Mouse (Mus musculus) adrenal gland, postnatal 14 days (tissue): Measurements from ENCODE around the gene Il4i1. TPM values are rescaled to one million over a fixed set of nuclear protein-coding genes. Genes with fewer than 3 reads are reported as not detected.
"Not testable (repeated sequence)": the region's sequence is repeated elsewhere in the genome, so short reads cannot be mapped to it uniquely, and the experiment has no call there.

Experiments used
- DNase-seq: peaks from one replicate; pipeline ENCODE4 v3.0.0; 2021; ENCODE audit warnings: mixed read lengths
- total RNA-seq: library from RNA; stranded (reverse); gene quantifications from 2 replicates; pipeline ENCODE4 v1.2.3, GENCODE M21; 2021

Gene Il4i1
- total RNA-seq, 1 experiment from 2014 or later = 2.0 TPM

DNA sequence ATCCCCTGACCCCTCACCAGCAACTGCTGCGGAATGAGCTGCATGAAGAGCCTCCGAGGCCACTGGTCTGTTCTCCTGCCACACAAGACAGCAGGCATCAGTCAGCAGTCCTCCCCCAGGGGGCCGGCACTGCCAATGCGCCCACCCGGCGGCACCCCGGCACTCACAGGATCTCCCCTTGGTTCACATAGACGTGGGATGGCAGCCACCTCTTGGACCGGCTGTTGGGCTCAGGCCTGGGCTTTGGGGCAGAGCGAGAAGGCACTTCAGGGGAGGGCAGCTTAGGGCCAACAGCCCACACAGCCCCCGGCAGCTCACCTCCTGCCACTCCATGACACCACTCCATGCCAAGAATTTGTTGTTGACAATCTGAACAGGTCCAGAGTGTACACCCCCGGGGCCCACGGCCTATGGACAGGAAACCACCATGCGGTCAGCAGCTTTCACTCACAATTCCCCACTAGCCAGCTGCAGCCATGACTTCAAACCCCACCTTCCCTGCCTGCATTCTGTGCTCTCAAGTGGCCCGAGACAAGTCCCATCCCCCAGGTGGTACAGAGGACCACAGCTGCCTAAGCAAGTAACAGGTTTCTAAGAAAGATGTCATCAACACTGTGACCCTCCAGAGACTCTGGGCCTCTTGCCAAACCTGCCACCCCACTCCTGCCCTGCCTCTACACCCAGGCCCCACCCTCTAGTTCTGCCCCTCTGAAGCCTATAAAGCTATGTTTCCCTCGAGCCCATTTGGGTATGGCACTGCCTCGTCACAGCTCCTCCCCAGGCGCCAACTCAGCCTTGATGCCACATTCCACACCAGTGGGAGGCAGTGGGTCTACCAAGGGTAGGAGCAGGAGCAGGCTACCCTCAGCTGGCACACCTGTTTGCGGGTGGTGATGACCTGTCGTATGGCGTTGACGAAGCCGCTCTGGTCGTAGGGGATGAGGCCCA lies 48.7 kb downstream of the Il4i1 start:
- no peak for DNase-seq

DNA sequence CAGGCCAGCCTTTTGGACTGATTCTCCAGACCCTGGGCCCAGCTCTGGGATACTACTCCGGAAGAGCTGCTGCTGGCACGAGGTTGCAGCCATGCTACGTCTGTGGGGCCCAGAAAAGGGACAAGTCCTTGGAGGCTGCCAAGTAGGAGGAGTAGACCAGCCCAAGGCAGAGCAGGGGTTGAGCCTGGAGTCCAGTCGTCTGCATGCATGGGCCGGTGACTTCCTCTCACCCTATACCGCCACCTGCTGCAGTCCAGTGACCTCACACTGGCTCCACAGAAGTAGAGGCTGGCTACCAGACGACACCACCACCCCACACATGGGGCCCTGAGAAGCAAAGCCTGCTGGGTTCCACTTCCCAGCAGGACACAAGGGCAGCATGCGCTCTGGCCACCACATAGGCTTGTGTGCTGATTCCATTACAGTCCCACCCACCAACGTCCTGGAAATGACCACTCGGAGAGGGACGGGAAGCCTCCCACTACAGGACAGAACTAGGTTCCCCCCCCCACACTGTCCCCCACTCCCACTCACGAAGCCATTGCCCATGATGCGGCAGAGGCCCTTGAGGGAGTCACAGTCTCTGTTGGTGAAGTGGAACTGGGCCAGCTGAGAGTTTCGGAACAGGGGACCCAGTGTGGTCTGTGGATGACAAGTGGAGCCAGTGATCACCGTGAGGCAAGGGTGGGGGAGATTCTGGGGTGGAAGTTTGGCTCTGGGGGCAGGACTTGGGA lies 50.3 kb downstream of the Il4i1 start:
- DNase-seq = peak; percentile 91

DNA sequence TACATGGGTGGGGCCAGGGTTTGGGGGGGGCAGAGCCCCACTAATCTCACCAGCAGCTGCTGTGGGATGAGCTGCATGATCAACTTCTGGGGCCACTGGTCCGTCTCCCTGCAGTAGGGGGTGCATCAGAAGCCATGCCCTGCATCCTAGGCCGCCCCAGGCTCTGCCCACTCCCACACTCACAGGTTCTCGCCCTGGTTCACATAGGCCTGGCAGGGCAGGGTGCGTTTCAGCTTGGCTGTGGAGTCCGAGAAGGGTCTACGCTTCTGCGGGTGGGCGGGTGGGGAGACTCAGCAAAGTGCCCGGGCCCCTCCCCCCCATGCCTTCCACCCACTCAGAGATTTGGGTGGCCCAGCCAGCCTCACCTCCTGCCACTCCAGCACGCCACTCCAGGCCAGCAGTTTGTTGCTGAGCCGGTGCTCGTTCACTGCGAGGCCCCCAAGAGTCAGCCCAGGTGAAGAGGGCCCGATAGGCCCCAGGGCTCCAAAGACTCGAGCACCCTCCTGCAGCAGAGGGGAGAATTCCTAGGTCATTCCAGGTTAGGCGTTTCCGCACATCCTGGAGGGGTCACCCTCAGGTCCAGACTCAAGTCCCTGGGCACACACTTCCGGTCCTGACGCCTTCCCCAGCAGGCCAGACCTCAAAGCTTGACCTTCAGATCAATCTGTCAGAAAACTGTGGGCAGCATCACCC lies 51.0 kb downstream of the Il4i1 start:
- DNase-seq = no peak

DNA sequence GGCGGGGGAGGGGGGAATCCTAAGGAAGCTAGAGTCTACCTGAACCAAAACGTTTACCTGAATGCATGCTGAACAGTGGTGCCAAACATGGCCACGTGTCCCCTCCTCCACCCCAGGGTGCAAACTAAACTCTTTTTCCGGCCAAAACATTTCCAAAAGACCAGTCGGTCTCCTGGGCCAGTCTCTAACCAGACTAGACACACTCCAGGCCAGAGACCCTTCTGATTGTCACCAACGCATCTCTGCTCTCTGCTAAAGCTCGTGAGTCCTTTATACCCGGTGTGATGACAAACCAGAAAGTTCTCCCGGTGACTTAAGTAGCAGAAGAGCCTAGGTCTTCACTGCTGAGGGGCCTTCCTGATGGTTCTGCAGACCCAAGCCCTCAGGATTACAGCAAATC lies 51.6 kb downstream of the Il4i1 start:
- no peak for DNase-seq

DNA sequence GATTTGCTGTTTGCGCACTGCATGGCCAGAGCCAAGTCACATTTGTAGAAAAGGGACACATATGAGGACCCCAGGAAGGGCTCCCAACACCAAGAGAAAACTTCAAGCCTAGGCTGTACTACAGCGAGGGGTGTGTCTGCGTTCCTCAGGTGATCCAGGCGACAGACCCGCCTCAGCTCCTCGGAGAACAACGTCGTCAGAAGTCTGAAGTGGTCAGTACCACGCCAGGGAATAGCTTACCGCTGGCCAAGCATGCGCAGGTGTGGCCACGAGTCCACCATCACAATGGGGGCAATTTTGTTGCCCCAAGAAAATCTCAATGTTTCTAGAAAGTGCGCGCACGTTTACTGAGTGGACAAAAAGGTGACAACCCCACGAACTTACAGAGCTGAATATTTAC lies 52.3 kb downstream of the Il4i1 start:
- DNase-seq = no peak

DNA sequence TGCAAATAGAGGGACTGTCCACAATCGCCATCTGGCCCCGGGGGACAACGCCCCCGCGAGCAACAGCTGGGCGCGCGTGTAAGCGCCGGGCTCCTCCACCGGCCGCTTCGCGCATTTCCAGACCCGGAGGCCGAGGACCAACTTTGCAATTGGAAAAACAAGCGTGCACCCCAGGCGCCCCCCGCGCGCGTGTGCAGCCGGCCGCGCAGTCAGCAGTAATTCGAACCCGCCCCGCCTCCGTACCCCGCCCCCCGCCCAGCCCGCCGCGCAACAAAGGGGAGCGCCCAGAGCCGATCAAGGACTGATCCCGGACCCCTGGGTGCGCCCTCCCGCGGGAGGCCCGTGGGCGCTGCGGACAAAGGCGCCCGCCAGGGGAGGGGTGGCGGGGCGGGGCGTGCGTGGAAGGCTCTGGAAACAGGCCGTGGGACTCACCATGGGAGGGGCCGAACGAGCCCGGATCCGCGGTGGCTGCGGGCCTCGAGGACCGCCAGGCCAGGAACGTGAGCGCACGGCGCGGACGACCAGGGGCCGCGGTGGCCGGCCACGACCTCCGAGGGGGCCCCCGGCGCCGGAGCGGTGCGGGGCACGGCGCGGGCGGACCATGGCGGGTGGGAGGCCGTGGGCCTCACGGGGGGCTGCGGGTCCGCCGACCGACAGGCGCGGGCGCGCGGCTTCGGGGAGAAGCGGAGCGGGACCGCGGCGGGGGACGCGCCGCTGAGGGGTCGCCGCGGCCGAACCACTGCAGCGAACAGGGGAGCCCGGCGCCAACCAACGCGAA lies 52.9 kb downstream of the Il4i1 start:
- DNase-seq = peak; percentile 83

DNA sequence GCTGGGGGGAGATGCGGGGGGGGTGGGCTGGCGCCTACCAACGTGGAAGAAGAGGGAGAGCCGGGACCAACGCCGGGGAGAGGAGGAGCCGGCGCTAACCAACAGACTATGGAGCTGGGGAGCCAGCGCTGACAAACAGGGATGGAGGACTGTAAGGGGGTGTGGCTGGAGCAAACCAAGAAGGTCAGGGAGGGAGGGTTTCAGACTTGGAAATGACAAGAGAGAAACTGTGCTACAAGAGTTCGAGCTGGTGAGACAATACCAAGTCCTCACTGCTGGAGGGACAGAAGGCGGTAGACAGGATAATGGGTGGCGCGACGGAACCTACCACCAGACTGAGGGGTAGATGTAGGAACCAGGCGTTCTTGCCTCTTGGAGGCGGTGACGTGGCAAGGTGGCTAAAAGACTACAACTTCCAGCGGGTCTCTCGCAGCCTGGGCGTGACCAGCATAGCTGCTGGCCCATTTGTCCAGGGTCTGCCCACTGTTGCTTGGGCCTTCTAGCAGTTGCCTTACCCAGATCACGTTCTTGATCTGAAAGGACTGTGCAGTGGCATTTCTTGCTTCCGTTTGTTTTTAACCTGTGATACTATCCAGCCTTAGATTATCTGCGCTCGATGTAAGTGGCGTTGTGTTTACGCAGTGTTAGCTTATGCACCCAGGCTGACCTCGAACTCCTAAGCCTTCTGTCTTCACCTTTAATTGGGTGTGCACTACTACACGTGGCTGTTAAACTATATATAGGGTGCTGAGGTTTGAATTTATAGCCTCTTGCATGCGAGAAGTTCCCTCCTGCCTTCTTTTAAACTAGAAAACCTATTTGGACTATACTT lies 53.7 kb downstream of the Il4i1 start, which contains the start of gene Ptov1:
TSS of gene Ptov1 (minus strand) at position 92 of the 832 bp plus-strand sequence.
- DNase-seq = peak; percentile 96

DNA sequence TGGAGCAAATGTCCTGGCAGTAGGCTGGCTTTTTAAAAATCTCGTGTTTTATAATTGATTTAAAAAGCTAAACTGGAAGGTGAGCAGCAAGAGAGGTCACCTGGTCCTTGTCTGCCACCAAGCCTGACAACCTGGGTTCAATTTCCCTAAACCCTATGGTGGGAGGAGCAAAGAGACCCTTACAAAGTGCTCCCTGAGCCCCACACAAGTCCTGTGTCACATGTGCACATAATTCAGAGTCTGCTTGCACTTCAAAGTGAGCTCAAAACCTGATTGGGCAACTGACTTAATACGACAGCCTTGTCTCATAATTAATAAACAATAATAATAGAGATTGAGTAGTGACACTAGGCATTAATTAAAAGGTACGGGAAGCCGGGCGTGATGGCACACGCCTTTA lies 54.4 kb downstream of the Il4i1 start:
- no peak for DNase-seq

DNA sequence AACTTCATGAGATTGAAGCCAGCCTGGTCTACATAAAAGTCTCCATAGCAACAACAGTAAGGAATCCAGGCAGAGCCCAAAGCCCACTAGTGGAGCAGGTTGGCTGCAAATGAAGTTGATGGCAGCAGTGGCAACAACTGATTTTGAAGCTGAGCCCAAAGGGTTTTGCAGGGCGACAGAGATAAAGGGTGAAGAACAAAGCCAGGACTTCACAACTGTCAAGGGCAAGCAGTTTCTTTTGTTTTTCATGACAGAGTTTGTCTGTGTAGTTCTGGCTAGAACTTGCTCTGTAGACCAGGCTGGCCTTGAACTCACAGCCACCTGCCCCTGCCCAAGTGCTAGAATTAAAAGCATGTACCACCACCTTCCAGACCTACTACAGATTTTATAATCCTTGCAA lies 55.0 kb downstream of the Il4i1 start:
- DNase-seq = no peak

DNA sequence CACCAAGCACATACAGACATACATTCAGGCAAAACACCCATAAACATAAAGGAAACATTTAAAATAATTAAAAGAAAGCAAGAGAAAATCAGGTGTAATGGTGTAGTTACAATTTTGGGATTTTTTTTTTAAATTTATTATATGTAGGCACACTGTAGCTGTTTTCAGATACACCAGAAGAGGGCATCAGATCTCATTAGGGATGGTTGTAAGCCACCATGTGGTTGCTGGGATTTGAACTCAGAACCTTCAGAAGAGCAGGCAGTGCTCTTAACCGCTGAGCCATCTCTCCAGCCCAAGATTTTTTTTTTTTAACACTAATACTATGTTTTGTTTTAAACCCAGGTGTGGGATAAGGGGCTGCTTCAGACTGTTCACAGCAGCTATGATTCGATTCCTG lies 55.6 kb downstream of the Il4i1 start:
- DNase-seq = not testable (repeated sequence)

DNA sequence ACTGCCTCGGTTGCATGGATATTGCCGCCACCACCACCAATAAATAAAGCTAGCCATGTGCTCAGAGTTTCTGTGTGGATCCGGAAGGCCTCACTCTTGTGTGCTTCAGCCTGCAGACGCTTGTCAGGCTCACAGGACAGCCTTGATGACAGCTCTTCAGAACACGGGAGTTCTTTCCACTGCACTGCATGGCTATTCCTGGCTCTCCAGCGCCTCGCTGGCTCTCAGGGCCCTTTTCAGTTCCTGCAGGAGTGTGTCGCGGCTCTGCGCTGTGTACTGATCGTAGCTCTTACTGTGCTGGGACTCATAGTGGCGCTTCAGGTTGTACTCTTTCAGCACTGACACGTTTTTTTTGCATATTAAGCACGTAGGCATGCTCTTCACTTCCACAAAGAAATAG lies 61.6 kb downstream of the Il4i1 start:
- no peak for DNase-seq

DNA sequence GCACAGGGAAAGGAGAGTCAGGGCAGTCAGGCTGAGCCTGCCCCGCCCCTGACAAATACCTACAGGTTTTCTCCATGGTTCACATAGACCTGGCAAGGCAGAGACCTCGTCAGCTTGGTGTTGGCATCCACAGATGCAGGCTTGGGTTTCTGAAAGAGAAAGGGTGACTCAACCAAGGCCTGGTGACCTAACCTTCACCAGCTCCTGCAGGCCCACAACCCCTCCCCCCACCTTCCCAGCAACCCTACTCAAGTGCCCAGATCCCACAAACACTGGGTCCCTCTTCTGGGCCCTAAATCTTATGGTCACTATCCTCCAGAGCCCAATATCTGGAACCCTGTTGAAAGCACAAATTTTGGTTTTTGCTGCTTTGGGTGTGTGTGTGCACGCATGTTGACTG lies 66.8 kb downstream of the Il4i1 start:
- peak; percentile 73 for DNase-seq

DNA sequence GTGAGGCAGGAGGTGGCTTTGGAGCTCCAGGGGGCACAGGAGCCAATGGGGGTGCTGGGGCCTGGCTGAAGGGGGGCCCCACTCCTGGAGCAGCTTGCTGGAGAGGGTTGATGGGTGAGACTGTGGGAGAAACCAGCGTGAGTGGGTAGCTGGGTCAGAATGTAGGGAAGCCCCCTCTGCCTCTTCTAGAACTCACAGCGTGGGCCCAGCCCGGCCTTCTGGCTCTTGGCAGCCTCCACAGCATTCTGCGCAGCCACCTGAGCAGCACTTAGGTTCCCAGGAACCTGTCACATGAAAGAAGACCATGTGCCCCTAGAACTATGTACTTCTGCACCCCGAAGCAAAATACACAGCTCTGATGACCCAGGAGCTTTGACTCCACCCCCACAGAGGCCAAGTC lies 68.5 kb downstream of the Il4i1 start:
- no peak for DNase-seq

DNA sequence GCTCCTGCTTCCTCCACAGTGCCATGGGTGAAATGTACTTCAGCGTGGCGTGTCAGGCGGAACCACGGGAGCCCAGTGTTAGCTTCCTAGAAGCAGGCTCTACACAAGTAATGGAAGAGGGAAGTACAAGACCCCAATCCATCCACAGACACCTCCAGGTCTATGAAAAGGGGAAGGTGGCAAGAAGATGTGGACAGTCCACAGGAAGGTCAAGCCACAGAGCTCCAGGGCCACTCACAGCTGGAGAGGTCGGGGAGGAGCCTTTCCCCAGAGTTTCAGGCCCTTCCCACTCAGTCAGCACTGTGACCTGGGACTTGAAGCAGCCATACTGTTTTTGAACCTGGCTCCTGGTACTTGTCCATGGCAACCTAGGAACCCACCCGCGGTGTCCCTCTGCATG lies 70.8 kb downstream of the Il4i1 start:
- DNase-seq = no peak

DNA sequence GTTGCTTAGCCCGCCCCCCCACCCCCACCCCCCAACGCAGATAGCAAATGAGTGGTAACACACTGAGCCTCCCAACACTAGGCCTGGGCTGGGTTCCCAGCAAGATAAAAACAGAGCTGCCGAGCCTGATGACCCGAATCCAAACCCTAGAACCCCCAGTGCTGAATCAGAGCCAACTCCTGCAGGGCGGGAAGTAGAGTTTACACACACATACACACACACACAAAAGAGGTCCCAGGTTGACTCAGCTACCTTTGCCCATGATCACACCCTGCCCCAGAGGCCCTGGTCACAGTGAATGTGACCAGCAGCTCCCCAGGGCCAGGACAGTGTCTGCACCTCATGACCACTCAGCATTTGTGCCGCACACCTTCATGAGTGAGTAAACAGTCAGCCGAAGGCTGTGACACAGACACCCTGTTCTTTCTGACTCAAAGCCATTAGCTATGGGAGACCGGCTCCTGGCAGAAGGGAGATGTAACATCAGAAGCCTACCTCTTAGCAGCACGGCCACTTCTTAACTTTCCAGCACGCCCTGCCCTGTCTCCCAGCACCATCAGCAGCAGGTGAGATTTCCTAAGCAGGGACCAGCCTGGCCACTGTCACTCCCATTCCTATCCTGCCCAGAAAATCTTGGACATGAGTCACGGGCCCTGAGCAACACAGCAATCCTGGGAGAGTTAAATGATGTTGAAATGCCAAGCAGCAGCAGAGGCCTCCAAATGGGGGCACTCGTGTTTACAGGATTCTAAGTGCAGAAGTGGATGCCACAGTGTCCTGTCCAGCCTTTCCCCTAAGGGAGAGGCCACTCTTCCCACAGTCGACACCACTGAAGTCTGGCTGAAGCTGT lies 72.3 kb downstream of the Il4i1 start:
- peak; percentile 68 for DNase-seq

DNA sequence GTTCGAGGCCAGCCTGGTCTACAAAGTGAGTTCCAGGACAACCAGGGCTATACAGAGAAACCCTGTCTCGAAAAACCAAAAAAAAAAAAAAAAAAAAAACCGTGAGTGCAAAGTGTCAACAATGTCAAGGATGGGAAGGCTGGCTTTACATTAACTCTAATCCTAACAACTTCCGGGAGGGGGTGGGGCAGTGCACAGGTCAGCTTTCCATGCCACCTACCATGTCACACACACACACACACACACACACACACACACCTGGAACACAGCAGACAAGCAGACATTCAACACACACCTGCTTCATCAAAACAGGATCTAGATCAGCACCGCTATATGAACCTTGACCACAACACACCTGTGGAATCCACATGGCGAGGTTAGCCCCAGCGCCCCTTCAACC lies 74.0 kb downstream of the Il4i1 start:
- no peak for DNase-seq
